Mouse (Mus musculus): ENCODE results near the gene Taf11. TPM values are rescaled to one million over a fixed set of nuclear protein-coding genes. Genes with fewer than 3 reads are reported as not detected.
A peak's percentile ranks its signal among the peaks of the same experiment; 100 is the strongest.

Gene Taf11
- polyA plus RNA-seq, 3 experiments from 2014 or later = 39.7 to 54.3 (median 42.1) TPM

DNA sequence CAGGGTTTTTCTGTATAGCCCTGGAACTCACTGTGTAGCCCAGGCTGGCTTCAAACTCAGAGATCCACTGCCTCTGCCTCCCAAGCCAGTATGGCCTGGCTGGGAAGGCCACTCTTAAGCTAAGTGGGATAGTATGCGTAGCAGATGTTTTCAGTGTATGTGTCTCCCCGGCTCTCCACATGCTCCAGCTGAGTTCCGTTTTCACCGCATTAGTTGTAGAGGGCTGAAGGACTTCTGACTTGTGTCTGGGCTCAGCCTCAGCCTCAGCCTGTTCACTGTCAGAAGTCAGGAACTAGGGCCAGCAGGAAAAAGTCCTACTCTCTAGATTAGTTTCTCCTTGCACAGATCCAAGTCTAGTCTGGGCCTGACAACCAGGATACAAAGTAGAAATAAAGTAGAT is 6.7 kb upstream of the Taf11 start:
- ATAC-seq = no peak

DNA sequence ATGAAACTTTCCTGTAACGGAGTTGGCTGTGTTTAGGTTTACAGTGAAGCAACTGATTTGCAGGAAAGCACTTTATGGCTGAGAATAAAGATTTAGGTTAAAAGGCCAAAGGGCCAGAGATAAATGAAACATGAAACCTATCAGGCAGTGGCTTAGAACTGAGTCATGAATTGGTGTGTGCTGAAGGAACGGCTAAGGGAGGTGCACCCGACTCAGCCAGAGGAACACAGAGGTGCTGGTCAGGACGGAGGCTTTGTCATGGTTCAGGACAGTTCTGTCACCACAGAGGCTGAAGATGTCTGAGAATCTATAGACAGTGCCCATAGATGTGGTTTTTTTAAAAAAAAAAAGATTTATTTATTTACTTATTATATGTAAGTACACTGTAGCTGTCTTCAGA is 5.1 kb upstream of the Taf11 start:
- no peak for ATAC-seq

DNA sequence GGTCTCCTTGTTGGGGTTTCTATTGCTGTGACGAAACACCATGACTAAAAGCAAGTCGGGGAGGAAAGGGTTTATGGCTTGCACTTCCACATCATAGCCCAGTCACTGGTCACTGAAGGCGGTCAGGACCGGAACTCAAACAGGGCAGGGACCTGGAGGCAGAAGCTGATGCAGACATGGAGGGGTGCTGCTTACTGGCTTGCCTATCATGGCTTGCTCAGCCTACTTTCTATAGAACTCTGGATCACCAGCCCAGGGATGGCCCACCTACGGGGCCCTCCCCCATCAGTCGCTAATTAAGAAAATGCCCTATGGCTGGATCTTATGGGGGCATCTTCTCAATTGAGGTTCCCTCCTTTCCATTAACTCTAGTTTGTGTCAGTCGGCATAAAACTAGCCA is 1.7 kb upstream of the Taf11 start:
- ATAC-seq = no peak

DNA sequence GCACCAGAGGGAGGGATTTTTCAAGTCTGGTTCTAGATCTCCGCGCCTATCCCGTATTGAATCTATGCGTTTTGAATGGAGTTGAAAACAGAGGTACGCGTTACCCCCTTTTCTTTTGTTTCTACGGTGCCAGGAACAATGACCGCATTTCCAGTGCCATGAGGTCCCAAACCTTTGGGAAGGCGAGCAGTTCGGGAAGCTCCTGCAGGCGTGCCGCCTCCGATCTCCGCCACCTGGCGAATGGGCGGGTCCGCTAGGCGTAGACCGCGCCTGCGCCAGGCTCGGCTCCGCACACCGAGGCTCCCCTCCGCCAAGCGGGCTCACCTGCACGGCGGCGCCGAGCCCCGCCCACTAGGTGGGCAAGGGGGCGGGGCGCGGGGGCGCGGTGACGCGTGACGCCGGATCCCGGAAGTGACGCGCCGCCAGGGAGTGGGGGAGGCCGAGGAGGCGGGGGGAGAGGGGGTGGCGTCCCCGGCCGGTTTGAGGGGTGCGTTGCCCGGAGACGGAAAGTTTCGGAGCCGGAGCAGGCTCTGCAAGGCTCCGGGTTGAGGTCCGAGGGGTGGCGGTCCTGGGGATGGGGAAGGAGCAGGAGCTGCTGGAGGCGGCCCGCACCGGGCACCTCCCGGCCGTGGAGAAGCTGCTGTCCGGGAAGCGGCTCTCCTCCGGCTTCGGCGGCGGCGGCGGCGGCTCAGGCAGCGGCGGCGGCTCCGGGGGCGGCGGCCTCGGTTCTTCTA is 589 bp downstream of the Taf11 start, which contains the start of gene Anks1:
TSS of gene Anks1 (plus strand) at position 419 of the 734 bp plus-strand sequence.
- peak; percentile 67 for ATAC-seq

DNA sequence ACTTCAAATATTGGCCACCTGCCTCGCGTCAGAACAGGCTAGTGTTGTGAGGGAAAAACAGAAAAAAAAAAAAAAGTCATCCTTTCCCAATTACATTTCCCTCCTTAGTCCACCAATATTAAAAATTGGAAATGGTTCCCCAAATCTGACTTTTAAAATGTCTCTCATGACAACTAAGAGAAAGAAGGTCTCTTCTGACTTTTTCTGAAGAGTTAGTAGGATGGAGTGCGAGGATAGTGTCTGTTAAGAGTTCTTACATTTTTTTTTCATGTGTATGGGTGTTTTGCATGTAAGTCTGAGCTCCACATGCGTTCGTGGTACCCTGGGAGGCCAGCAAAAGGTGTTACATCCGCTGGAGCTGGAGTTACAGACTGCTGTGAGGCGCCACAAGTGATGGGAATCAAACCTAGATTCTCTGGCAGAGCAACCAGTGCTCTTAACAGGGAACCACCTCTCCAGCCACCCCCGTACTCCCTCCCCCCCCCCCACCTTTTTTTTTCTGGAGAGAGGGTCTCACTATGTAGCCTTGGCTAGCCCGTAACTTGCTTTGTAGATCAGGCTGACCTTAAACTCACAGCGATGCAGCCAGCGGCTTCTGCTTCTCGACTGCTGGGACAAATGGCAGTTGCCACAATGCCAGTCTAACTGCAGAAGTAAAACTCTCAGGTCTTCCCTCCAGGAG is 1.3 kb downstream of the Taf11 start:
- ATAC-seq = peak; percentile 44

DNA sequence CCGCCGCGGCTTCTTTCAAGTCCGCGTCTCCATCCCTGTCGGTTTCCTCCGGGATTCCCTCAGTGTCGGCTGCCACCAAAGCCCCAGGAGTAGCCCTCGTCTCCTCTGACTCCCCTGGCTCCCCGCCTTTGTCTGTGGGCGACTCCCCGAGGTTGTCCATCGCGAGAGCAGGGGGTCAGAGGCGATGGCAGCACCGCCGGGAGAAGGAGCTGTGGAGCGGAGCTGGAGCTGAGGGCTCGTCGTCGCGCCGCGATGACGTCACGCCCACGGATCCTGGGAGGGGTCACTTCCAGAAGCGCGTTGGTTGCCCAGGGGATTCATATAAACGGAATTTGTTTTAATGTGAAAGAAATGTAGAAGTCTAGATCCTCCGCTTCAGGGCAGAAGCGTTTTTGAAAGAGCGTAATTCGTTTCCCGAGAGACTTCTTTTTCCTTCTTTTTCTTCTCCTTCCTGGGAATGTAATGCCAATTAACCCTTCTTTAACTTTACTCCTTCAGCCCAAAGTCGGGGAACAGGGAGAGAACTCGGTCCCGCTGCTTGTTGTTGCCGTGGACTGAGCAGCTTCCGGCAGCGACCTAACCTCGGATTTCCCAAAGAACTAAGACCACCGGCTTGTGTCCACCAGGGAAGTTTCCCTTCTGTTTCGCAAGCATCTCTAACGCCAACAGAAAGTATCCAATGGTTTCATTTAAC is 2.0 kb downstream of the Taf11 start:
- peak; percentile 39 for ATAC-seq

DNA sequence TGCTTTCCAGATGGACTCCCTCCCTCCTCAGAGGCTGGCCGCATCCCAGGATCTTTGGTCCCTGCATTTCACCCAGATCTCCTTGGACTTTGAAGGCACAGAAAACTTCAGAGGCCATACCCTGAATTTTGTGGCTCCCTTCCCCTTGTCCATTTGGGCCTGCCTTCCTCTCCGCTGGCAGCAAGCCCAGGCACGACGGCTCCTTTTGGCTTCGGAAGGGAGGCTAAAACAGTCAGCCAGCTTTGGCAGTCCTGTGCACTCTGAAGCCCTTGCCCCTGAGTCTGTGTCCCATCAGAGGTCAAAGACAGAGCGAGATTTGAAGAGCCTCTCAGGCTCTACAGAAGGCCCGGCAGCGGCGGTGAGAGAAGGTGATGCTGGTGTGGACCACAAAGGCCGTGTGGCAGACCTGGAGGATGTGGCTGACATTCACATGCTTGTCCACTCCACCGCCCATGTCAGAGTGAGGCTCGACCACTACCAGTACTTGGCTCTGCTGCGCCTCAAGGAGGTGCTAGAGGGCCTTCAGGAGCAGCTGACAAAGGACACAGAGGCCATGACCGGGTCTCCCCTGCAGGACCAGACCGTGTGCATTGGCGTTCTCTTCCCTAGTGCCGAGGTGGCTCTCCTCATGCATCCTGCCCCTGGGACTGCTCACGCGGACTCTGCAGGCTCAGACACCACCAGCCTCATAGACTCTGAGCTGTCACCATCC is 23.0 kb downstream of the Taf11 start:
- no peak for ATAC-seq

DNA sequence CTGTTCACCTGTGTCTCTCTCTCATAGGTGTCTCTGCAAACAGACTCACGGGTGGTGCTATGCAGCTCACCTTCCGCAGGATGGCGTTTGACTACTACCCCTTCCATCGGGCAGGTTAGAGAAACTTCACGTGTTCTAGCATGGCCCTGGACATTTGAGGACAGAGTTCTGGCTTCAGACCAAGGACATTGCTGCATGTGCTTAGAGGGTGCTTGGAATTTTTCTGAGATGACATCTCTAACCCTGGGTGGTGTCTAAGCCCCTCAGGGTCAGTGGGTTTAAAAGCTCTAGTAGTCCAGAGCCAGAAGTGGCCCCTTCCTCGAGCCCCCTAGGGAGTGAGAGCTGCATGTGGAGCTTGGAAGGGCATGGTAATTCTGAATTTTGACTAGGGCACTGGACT is 25.6 kb downstream of the Taf11 start:
- no peak for ATAC-seq

DNA sequence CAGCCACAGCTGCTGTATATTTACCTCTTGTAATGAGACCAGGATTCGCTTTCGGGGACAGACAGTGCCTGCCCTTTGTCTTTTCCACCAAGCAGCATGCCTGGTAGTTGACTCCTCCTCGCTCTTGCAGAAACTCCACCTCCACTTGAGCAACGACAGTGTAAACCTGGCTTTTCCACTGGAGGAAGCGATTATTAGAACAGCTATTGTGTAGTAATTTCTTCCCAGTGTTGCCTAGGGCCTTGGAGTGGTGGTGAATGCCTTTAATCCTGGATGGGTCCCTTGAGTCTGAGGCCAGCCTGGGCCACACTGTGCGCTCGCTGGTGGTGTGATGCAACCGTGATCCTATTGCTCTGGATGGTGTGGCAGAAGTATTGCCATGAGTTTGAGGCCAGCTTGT is 26.5 kb downstream of the Taf11 start:
- ATAC-seq = no peak

DNA sequence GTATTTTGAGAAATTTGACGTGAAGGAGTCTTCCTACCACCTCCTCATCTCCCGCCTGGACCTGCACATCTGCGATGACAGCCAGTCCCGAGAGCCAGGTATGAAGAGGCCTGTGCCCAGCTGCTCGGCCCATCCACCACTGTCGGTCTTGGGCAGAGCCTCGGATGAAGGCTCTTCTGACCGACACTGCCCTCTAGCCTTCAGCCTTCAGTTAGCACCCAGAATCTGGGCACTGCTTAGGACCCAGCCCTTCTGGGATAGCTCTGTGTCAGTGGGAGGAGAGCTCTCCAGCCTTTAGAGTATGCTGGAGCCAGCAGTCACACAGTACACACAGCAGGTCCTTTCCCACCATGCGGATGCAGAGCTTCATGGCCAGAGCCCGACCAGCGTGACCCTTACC is 28.1 kb downstream of the Taf11 start:
- ATAC-seq = no peak

DNA sequence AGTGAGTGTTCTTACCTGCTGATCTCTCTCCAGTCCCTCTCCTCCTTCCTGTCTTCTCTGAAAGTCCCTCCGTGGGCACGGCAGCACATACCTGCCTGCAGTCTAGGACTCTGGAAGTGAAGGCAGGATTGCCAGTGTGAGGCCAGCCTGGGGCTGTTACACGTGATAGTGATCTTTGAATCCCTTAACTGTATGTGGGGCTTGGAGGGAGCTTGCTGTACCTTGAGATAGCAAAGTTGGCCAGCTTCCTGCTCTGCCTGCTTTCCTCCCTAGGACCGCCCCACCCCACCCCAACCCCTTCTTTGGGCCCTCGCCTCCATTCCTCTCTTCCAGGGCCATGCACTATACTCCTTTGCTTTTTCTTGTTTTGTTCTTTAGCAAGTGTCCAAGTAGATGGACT is 35.1 kb downstream of the Taf11 start:
- ATAC-seq = no peak

DNA sequence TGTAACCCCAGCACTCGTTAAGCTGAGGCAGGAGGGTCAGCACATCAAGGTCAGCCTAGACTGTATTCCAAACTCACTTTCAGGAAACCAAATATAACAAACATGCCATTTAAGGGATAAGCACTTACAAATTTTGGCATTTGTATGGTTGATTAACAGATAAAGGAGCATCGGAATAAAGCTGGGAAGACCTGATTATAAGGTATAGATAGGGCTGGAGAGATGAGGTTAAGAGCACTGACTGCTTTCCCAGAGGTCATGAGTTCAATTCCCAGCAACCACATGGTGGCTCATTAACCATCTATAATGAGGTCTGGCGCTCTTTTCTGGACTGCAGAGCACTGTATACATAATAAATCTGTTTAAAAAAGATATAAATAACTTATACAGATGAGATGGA is 36.1 kb downstream of the Taf11 start:
- ATAC-seq = no peak

DNA sequence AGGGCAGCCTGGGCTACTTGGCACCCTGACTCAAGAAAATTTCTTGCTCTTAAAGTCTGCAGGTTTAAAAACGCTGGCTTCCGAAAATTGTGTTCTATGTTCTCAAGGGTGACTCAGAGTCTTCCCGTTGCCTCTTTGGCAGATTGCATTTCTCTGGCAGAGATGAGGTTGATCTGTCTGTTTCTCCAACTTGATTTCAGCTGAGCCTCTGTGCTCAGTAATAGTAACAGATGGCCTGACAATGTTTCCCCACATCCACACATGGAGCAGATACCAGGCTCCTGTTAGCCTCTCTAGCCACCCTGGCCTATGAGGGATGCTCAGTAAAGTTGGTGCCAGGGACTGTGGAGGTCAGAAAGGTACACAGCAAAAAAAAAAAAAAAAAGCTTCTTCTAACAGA is 37.8 kb downstream of the Taf11 start:
- ATAC-seq = no peak

DNA sequence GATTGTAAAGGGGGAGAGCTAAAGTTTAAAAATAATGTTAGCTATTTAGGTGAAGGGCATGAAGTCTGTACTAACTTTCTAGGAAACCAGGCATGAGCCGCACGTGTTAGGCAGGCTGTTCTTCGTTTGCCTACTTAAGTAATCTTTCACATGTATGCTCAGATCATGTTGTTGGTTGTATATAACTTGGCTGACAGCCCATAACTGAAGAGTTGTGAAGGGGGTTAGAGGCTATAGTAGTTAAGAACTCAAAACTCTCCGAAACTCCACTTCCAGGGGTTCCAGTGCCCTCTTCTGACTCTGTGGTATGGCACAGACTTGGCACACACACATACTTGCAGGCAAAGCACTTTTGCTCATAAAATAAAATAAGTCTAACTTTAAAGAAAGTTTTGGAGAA is 42.9 kb downstream of the Taf11 start:
- ATAC-seq = no peak

DNA sequence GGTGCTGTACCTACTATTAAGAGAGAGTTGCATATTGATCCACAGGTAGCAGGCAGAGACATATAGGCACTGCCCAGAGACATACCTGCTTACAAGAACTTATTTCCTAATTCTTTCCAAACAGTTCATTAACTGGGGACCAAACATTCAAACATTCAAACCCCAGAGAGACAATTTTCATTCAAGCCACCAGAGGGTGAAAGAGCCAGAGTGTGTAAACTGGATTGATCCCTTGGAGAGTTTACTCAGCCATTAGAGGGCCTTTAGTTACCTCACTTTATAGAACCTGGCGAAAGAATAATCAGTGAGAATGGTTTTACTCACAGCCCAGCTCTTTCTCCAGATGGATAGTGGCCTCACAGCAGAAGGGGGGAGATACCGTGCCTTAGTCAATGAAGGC is 44.2 kb downstream of the Taf11 start:
- ATAC-seq = no peak

DNA sequence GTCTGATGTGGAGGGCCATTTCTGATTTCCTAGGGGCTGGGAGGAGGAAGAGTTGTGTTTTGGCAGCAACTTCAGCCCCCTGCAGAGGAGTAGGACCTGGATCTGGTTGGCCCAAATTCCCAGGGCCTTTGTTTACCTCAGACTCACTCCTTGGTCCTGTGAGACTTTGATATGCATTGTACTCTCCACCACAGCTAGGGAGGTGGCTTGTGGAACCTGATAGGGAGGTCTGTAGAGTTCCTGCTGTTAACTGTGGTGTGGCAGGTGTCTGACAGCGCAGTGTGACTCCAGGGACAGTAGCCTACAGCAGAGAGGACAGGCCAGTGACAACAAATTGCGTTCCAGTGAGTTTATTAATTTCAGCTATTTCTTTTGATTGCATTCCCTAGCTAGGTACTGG is 50.5 kb downstream of the Taf11 start:
- no peak for ATAC-seq

DNA sequence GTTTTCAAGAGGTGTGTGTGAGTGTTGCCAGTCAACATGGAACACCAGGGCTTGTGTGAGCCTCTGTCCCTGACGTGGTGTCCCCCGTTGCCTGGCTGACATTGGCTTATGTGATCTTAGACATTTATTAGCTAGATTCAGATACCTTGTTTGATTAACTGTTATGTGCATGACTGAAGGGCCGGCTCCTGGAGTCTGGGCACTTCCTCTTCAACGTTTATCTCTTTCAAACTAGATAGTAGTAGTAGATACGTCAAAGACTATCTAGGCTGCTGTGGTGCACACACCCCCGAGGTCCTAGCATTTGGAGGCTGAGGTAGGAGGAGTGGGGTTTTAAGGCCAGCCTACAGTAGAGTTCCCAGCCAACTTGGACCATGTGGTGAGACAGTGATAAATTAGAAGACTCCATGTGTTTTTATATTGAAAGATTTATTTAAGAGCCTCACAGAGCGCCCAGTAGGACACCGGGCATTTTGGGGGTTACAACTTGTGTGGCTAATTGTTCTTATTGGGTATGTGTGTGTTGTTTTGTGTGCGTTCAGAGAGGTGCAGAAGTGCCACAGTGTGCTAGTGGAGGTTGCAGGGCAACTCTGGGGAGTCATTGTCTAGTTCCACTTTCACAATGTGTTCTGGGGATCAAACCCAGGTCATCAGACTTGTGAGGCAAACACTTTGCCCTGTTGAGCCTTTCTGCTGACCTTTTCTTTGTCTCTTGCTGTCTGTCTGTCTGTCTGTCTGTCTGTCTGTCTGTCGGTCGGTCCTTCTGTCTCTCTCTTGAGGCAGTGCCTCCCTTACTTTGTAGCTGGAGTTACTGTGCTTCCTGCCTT is 51.8 kb downstream of the Taf11 start:
- ATAC-seq = no peak

DNA sequence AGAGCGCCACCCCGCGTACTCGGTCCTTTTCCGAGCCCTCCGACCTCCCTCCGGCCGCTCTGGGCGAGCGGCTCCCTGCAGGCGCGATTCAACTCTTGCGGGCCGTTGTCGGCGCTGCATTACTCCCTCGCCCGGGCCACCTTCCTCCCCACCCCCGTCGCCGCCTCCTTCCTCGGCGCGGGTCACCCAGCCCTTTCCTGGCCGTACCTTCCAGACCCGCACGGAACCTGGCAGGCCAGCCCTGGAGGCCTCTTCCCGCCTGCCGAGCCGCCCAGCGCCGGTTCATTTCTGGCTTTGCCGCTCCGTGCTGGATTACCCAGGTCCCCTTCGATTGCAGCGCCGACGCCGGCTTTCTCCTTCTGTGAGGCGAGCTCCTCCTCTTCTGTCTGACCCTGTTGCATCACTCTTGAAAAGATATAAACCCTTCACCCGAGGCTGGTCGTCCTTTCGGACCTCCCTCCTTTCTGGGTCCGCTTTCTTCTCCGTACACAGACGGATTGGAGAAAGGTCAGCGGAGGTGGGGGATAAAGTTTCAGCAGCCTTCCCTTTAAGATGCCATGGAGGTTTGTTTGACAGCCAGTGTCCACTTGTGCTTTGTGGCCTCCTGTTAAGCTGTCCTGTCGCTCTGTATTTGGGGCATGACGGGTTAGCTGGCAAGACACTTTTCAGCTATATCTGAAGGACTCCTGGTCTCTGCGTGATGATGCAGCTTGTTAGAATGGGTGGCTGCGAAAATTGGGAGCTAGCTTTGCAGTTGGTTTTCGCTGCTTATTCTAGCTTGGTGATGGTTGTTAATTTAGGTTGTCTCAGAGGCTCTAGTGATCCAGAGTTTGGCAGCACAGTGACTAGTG is 52.6 kb downstream of the Taf11 start:
- ATAC-seq = peak; percentile 49

DNA sequence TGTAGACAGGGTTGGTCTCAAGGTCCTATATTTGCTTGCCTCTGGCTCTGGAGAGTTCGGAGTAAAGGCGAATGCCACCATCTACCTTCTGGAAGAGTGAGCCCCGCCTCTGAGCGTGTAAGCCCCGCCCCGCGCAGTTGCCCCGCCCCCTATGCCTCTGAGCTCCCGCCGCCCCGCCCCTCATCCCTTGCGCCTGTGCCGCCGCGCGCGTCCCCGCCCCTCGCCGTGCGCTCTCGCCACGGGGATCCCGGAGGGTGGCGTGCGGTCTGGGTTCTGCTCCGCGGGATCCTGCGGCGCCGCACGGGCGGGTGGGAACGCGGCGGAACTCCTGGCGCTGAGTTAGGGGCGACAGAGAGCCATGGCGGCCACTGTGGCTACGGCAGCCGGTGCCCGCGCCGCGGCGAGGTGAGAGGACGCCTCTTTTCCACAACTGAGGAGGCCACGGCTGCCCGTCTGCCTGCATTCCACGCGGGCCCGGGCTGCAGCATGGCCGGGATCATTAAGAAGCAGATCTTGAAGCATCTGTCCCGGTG is 53.3 kb downstream of the Taf11 start, which contains the start of gene Uhrf1bp1:
TSS of gene Uhrf1bp1 (plus strand) at position 177 of the 533 bp plus-strand sequence.
- ATAC-seq = peak; percentile 87

Data from inflammation-experienced regulatory T-cells, adult 6 months (primary cell).